Mouse (Mus musculus) thymus, postnatal 14 days (tissue): ENCODE data around the gene Fxyd5.

Experiments used
- DNase-seq: peaks from one replicate; pipeline ENCODE4 v3.0.0; 2021

The Fxyd5 gene

DNA sequence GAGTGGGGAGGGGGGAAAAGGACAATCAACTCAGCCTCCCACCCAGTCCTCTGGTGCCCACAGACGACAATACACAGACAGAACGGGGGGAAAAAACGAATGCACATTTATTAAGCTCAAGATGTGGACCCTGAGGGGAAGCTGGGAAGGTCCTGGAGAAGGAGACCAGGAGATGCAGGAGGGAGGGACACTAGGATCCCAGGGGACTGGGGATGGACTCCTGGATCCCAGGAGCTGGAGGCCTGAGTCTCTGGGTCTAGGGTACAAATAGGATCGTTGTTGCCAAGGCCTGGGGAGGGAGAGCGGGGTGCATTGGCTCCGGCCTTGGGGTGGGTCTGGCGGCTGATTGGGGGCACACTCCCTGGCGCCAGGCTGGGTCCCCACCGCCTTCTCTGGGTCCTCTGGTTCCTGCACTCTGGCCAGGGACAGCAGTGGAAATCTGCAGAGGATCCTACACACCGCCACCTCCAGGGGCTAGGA lies at the start of gene Fxyd5:
TSS of gene Fxyd5 (minus strand) at position 51 of the 480 bp plus-strand sequence.
- DNase-seq, result no peak

DNA sequence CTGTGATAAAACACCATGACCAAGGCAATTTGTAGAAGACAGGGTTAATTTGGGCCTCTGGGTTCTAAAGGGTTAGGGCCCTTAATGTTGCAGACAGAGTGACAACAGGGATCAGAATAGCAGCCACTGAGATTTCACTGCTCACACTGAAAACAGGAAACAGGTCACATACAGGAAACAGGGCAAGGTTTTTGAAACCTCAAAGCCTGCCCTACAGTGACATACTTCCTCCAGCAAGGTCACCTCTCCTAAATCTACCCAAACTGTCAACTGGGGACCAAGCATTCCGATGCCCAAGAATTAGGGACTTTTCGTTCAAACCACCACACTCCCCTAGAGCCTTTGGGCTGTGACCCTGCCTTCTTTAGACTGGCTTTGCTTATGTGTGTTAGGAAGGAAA lies 47.4 kb upstream of the Fxyd5 start:
- DNase-seq, result peak; percentile 30

DNA sequence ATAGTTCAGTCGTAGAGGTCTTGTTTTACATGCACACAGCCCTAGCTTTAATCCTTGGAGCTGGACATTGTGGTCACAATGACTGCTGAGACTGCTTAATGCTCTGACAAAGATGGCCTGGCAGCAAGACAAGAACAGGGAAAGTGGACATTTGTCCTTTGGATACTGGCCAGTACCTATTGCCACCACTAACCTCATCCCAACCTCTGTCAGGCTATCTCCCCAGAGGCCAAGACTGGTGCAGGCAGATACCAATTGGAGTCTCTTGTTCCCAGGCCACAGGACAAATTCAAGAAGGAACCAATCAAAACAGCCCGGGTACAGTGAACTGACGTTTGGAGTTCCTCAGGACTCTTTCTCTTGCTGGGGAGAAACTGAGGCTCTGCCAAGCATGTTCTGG lies 45.9 kb upstream of the Fxyd5 start:
- DNase-seq, result no peak

DNA sequence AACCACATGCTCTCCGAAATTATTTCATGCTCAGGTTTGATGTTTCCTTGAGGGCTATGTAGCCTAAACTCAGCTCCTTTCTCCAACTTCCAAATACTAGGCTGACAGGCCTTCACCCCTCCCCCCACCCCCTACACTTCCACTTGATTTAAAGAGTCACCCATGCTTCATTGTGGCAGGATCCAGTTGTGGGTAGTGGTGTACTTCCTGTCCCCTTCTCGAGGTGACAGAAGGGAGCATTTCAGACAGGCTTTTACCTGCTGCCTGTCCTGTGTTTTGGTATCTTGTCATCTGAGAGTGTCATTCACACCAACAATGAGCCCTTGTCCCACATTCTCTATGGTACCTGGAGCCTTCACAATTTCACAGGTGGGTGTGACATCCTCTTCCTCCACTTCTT lies 45.0 kb upstream of the Fxyd5 start:
- DNase-seq, result no peak

DNA sequence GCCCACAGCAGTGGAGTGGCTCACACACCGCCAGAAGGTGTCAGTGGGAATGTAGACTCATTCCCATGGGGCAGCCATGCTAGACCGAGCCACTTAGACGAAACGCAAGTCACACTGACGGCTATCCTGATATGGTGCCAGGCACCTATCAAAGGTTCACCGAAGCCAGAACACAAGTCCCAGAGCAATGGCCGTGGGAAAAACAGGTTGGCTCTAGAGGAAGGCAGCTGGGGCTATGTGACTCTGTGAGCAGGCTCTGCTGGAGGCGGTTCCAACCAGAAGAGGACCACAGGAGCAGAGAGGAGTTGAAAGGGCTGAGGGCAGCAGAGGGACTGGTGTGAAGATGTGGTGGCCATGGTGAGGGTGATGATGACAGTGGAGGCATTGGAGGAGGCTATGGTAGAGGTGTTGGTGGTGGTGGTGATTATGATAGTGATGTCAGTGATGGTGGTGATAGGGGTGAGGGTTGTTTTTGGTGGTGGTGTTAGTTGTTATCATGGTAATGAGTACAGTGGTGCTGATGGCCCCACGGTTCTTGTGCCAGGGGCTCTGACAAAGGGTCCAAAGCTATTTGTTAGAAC lies 44.0 kb upstream of the Fxyd5 start:
- DNase-seq, result no peak

DNA sequence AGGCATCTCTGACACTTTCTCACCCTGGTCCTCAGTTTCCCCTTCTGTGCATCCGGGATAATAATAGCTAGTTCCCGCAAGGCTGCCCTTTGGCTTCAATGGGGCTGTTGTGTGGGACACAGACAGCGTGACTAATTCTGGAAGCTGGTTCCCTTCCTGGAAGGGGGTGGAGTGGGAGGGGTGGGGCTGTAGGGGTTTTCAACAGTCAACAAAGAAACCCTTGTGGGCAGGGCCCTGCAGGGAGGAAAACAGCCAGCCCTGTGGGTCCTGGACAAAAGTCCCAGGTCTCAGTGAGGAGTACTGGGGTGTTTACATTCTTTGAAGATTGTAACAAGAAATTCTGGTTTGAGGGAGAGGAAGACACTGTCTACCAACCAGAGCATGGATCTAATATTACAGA lies 42.9 kb upstream of the Fxyd5 start:
- DNase-seq, result no peak

DNA sequence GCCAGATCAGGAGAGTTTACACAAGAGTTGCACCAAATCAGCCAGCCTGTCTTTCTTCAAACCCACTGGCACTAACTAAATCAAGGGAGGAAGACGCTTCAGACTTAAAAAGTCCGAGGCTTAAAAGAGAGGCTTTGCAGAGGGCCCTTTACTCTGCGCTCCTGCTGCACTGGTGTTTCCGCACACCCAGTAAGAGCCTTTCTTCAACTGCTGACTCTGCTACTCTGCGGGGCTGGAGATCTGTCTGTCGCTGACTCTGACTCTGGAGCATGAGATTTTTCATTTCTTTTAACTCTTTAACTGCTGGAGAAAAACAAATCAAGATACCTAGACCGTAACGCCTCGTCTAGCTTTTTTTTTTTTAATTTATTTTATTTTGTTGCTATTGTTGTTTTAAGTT lies 41.9 kb upstream of the Fxyd5 start:
- DNase-seq, result peak; percentile 21

DNA sequence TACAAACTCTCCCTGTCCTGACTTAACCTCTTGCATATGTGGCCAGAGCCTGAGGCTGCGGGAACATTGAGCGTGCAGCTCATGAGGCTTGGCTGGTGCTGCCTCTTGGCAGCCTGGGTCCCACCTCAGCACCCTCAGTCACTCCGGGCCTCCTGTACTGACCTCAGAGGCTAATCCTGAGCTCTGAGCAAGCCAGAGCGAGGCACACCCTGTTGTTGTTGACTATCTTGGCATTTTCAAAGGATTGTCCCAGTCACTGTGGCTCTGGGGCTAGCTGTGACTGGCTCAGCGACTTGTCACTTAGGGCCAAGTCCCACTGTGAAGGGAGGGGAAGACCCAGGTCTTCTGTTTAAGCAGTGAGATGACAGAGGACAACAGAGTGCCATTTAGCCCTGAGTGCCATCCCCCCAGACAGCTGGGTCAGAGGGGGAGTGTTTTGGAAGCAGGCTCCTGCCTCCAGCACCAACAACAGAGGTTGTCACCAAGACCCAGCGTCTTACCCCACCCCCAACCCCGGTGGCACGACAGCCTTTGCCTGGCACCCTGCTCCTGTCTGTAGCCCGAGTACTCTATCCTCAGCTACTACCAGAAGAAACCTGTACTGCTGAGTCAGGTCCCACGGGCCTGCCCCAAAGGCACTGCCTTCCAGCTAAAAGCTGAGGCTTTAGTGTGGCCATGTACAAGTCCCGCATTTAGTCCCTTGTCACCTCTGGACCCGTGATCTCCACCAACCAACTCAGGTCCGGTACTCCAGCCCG lies 40.7 kb upstream of the Fxyd5 start:
- no peak for DNase-seq

DNA sequence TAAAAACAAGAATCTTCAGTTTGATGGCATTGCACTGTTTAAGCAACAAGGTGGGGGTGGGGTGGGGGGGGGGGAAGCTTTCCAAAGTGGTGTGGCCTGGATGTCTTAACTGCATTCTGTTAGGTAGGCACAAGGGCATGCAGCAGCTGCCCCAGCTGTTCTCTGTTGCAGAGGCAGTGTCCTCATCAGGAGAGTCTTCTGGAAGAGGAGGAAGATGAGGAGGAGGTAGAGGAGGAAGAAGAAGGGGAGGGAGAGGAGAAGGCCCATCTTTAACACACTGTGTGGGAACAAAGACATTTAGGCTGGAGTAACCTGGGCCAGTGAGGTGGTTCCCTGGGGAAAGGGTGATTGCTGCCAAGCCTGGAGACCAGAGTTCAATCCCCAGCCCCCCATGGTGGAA lies 39.8 kb upstream of the Fxyd5 start:
- DNase-seq, result no peak

DNA sequence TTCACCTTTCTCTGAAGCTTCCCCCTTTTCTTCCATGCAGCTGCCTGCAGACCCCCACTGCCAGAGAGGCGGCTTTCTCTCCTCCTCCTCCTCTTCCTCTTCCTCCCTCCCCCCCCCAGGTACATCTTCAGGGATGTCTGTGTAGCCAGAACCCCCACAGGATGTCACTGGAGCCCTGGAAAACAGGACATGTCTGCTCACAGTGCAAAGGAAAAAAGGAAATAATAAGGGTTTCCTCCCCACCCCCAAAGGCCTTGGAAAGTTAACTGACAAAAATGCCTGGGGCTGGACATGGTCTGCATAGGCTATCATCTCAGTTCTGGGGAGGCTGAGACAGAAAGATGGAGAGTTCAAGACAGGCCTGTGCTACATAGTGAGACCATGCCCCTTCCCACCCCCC lies 38.8 kb upstream of the Fxyd5 start:
- no peak for DNase-seq

DNA sequence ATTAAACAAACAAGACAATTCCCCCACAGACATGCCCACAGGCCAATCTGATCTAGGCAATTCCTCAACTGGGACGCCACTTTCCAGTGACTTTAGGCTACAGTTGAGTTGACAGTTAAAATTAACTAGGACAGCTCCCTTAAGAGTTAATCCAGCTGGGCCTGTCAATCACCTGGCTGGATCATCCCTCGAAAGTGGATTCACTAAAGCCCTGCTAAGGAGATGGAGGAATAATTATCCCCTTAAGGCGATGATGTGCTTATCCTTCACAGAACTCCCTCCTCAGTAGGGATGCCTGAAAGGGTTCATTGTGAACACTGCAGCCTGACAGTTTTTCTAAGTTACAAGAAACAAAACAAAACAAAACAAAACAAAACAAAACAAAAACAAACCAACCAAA lies 38.3 kb upstream of the Fxyd5 start:
- DNase-seq, result no peak

DNA sequence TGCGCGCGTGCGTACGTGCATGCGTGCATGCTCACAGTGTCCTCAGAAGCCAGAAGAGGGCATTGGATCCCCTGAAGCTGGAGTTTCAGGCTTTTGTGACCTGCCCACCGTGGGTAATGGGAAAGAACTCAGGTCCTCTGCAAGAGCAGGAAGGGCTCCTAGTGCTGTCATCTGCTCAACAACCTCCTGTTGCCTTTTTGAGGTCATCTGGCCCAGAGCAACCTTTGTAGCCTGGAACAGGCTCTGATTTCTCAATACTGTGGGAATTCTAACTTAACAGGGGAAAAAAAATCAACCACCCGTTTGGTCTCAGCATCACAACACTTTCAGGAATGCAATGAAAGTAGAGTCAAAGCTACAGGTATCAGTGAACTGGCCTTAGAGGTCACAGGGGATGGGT lies 37.4 kb upstream of the Fxyd5 start:
- DNase-seq, result no peak

DNA sequence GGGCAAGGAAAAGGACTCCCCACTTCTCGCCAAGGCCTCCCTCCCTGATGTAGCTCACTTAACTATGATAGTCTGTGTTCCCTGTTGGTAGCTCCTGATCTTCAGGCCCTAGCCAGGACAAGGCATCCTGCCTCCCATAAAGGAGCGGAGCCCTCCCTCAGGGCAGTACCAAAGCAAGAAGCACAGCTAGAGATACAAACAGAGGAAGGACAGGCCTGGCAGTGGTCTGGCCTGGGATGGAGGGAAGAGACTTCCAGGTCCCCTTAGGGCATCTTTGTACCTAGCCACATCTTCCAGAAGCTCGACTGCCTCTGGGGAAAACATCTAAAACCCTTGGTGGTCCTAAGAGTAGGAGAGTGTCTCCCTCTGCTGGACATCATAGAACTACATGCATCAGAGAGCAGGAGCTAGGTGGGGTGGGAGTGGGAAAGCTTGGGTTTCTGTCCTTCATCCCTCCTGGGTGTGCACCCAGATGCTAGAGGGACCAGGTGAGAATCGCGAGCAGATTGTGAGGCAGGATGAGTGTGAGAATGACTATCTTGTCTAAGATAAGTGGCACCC lies 35.7 kb upstream of the Fxyd5 start:
- peak; percentile 48 for DNase-seq

DNA sequence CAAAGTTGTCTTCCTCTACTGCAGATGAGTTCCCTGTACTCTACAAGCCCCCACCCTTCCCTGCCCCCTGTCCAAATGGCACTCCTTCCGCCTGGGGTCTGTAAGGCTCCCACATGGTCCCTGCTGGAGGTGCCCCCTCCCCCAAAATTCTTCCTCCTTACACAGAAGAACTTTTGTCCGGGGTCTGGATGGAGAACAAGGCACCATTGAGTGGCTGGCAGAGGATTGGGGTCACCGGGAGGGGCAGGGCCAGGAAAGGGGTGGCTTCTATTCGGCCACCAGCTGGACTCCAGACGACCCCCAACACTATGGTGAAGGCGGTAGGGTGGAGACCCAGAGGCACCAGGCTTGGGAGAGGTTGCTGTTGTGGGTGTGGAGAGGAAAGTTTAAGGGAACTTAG lies 35.2 kb upstream of the Fxyd5 start:
- DNase-seq, result no peak

DNA sequence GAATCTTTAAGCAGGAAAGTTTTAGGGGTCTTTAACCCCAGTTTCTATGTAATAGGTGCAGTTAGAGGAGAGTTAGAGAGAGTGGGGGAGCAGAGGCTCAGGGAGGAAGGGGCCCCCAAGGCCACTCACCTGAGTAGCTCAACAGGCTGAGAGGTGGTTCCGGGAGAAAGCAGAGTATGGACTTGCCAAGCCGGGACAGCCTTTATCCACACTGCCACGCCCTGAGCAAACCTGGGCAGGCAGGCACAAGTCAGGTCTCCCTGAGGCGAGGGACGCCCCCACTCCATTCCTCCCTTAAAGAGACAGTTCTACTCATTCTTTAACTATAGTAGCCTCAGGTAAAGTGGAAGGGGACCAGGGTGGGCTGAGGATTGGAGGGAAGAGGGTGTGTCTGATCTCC lies 34.2 kb upstream of the Fxyd5 start, which contains the start of gene Fxyd3:
TSS of gene Fxyd3 (minus strand) at position 213 of the 400 bp plus-strand sequence.
- DNase-seq, result no peak

DNA sequence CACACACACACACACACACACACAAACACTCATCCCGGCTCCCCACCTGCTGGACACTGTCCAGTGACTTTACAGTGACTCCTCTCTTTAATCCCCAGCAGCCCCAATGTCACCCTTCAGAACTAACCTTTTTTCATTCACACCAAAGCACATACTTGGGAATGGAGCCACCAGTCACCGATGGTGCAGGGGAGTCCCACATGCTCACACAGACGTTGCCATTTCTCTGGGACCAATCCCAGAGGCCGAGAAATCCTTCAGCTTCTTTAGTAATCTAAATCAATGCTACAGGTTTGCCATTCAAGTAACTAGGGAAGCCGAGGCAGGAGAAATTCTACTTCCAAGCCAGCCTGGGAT lies 32.4 kb upstream of the Fxyd5 start:
- no peak for DNase-seq

DNA sequence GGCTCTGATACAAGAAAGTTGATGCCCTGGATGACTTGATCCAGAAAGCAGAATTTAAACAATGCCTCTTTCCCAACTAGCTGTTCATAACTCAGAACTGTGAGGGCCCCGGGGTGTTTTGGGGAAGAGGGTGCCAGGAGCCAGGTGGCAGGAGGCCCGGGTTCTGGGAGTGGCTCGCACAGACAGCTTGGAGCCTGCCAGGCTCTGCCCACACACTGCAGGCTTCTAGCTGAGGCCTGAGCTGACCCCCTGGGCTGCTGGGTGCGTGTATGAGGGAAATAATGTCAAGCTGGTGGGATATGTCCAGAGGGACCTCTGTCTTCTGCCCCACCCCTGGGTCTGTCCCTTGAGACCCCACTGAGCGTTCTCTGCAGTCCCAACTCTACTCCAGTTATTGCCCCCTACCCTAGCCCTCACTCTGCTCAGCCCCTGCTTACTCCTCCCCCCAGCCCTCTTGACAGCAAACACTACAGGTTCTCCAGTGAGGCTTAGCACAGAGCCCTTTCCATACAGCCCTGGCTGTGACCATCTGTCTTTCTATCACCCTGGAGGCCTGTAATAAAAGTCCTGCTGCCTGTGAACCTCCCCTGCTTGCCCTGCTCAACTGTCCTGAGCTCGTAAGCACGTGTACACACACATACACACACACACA lies 31.9 kb upstream of the Fxyd5 start:
- no peak for DNase-seq

DNA sequence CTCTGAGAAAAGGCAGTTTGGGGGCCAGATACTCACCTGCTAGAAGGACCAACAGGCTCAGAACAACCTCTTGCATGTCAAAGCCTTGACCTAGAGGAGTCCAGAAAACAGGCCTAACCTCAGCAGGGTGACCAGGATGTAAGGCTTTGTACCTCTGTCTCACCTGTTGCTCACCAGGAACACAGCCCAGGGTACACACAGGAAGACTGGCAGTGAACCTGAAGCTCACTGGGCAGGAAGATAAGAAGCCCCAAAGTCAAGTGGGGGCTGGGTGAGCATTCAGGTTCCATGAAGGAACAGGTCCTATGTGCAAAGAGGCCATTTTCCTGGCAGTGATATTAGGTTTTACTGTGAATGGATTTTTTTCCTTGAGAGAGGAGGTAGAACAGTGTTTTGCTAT lies 31.3 kb upstream of the Fxyd5 start:
- no peak for DNase-seq

DNA sequence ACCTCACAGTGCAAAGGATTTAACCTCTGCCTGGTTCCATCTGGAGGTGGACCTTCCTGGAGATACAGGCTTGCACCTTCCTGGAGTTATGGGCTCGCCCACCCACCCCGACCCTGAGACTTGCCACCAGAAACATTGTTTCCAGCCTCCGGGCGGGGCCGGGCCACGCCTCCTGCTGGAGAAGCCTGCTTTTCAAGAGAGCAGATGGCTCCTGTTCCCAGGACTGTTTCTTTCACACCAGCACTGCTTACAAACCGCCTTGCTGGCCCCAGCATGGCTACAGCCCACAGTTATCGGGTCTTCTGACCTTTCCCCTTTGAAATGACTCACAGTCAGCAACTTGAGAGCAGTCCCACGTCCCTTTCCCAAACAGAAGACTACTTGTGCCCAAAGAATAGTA lies 30.0 kb upstream of the Fxyd5 start:
- DNase-seq, result no peak

DNA sequence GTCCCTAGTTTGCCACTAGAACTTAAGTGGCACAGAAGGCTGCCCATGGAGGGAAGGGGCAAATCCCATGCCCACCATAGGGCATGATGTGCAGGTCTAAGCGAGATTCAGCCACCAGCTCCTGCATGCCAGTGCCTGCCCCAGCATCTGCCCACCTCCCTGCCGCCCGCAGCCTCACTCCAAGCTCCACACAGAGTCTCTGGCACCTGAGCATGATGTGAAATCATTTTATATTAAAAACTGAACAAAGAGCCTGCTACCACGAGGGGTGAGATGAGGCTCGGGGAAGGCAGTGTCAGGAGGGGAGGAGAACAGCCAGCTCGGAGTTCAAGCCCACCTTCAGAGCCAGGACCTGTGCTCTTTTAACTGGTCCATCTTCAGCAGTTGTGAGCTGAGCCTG lies 28.0 kb upstream of the Fxyd5 start:
- DNase-seq, result no peak

DNA sequence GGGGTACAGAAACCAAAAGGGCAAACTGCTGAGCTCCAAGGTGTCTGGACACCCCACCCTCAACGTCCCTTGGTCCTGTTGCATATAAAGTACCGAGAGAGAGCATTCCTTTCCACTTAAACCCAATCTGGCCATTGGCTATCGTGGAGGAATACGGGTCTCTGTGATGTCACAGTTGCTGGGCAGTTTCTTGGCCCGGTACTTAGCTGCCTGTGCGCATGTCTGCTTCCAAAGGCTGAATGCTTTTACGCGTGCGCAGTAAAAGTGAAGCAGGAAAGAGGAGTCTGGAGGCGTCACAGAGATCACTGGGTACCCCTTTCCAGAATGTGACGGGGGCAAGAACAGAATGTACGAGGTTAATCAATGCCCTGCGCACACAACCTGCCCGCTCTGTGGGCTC lies 27.2 kb upstream of the Fxyd5 start:
- no peak for DNase-seq

DNA sequence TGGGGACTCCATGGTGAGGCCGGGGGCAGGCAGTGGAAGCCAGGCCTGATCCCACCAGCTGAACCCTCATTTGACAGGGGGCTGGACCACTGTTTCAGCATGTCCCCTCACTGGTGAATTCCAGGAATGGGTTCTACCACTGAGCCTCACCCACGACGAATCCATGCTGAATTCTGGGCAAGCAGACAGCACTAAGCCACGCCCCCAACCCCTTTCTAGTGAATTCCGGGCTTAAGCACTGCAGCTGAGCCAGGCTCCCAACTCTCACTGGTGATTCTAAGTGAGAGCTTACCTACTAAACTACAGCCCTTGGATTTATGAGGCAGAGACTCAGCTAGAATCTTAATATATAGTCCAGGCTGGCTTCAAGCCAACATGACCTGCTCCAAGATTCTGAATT lies 25.6 kb upstream of the Fxyd5 start:
- DNase-seq, result no peak

DNA sequence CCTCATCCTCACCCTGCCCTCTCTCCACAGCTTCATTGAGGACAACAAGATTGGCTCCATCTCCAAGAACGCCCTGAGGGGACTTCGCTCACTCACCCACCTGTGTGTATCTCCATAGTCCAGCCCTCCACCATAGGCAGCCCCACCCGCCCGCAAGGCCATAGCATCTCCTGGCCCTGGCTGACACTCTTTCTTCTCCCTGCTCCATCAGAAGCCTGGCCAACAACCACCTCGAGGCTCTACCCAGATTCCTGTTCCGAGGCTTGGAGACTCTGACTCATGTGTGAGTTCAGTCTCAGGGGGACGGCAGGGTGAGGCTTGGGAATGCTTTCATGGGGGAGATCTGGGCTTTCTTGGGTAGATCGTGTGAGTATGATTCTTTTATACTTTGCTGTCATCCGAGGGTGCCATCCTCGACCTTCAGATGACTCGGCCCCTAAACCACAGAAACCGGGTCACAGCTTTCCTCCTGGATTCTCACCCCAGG lies 20.8 kb upstream of the Fxyd5 start:
- DNase-seq, result no peak

DNA sequence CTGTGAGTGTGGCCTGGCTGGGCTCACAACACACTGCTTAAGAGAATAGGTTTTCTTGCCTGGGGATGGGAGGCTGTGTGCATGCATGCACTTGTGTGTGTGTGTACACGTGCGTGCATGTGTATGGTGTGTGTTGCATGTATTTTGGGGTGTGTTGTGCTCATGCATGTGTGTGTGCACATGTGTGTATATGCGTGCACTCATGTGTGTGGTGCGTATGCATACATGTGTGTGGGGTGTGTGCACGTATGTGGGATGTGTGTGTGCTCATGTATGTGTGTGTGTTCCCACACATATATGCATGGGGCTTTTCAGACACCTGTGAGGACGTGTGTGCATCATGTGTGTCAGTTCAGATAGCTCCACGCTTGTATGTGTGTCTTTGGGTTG lies 18.3 kb upstream of the Fxyd5 start:
- DNase-seq, result no peak
